Mouse (Mus musculus): ENCODE data around the gene Sorbs1. TPM values are rescaled to one million over a fixed set of nuclear protein-coding genes. Genes with fewer than 3 reads are reported as not detected.
A peak's percentile ranks its signal among the peaks of the same experiment; 100 is the strongest.

The Sorbs1 gene
- total and polyA plus RNA-seq, 2 experiments from 2014 or later = 140 to 153 TPM

DNA sequence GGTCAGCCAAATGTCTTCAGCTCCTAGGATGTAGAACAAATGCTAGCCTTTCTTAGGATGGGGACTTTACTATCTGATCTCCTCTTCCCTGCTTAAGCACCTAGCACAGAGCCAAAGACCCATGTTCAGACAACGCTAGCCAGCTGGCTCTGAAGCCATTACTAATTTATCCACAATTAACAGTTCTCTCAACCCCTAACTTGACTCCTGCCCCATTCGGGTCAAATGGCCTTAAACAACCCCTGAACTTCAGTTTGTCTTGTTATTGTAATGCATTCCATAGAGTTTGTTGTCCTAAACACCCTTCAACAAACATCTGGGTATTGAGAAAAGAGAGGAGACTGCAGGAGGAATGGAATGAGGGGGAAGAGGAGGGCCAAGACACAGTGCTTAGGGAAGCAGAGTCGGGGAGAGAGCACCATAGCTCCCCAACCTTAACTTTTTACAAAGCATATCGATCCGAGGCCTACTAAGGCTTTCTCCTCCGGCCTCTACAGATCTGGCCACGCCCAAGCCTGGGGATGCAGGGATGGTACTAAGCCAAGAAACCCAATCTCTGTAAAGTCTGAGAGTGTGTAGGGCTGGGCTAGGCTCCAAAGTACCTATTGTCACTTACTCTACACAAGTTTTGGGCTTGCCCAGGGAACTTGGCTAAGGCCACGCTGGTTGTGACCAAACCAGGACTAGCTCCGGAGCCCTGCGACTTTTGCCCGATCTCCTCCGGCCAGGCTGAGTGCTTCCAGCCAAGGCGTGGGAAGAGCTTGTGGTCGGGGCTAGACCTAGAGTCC, 238.0 kb downstream of the Sorbs1 start:
- Histone ChIP-seq H3K36me3 (replicated peaks; ENCODE audit: control insufficient read depth, insufficient read depth, low read length) (no peaks in the 10 kb centered on the region), H3K9me3 (replicated peaks; ENCODE audit: control insufficient read depth, low read length) (no peaks in the 10 kb centered on the region), H3K9ac (replicated peaks; ENCODE audit: low read depth, low read length) (no peak overlapping the region), H3K27ac (ENCODE audit: low read depth) (no peak overlapping the region), H3K4me3 (ENCODE audit: low read depth, low read length) (no peak overlapping the region), H3K4me2 (ENCODE audit: low read depth, low read length) (no peak overlapping the region), H3K4me1 (ENCODE audit: control insufficient read depth, insufficient read depth) (peaks cover 8% of the 10 kb centered on the region), H3K27me3 (ENCODE audit: control insufficient read depth, insufficient read depth, low read length) (no peaks in the 10 kb centered on the region)
- WGBS = 87% methylated on average over 14 of the region's 14 CpGs
- TF ChIP-seq CTCF (IDR thresholded peaks at IDR 0.05; ENCODE audit: low read depth) = no peak
- no peak for TF ChIP-seq EP300 (IDR thresholded peaks at IDR 0.05; ENCODE audit: low read depth)
- ATAC-seq (ENCODE audit: insufficient read depth, low read depth) (no peak), DNase-seq (ENCODE audit: low spot score) (no peak)

DNA sequence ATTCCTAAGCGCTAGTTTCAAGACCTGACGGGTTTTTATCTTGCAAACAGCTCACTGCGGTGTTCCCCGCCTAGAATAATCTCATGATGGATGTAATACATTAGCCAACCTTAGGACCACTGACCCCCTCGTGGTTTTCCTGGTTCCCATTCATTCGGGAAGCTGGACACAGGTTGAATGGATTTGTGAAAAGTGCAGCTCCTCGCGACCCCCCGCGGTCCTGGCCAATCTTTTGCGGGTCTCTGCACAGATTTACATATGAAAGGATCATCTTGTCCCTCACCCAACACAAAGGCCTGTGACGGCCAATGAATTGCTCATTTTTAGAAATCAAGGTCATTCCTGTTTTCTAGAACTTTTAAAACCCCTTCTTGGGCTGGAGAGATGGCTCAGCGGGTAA, 240.9 kb downstream of the Sorbs1 start:
- DNase-seq (ENCODE audit: low spot score) (no peak), ATAC-seq (ENCODE audit: insufficient read depth, low read depth) (no peak)
- Histone ChIP-seq H3K4me3 (ENCODE audit: low read depth, low read length) (no peak overlapping the region), H3K4me1 (ENCODE audit: control insufficient read depth, insufficient read depth) (peaks cover 23% of the 10 kb centered on the region), H3K27ac (ENCODE audit: low read depth) (no peak overlapping the region), H3K36me3 (replicated peaks; ENCODE audit: control insufficient read depth, insufficient read depth, low read length) (no peaks in the 10 kb centered on the region), H3K9ac (replicated peaks; ENCODE audit: low read depth, low read length) (no peak overlapping the region), H3K9me3 (replicated peaks; ENCODE audit: control insufficient read depth, low read length) (no peaks in the 10 kb centered on the region), H3K27me3 (ENCODE audit: control insufficient read depth, insufficient read depth, low read length) (no peaks in the 10 kb centered on the region), H3K4me2 (ENCODE audit: low read depth, low read length) (no peak overlapping the region)
- TF ChIP-seq EP300 (IDR thresholded peaks at IDR 0.05; ENCODE audit: low read depth) (no peak), CTCF (IDR thresholded peaks at IDR 0.05; ENCODE audit: low read depth) (no peak)
- 70% methylated on average over 13 of the region's 13 CpGs for WGBS

DNA sequence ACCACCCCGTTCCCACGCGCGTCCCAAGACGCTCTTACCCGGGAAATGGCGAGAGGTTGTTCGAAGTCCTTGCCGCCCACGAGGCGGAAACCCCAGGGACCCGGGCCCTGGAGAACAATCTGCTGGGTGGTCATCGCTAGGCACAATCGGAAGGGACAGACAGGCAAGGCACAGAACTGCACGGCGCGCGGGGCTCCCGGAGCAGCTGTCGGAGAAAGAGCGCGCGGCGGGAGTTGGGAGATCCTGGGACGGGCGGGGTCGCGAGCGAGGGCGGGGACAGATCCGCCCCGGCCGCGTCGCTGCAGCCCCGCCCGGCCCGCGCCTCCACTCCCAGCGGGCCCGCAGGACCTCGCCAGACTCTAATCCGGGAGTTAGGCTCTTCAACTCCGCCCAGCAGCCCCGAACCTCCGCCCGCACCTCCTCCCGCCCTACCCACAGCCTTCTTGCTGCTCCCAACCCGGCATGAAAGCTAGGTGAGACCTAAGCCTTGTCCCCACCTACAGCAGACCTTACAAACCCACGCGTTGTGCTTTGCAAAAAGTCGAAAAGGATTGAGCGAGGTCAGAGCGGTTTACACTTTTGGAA, 242.2 kb downstream of the Sorbs1 start, which contains the start of gene Pdlim1:
TSS of gene Pdlim1 (minus strand) at position 535 of the 585 bp plus-strand sequence.
- Histone ChIP-seq H3K27me3 (ENCODE audit: control insufficient read depth, insufficient read depth, low read length) (no peaks in the 10 kb centered on the region), H3K4me3 (ENCODE audit: low read depth, low read length) (peak within 1 kb of the TSS; percentile 80), H3K27ac (ENCODE audit: low read depth) (peak within 1 kb of the TSS; percentile 92), H3K4me1 (ENCODE audit: control insufficient read depth, insufficient read depth) (peaks cover 28% of the 10 kb centered on the region), H3K9me3 (replicated peaks; ENCODE audit: control insufficient read depth, low read length) (no peaks in the 10 kb centered on the region), H3K36me3 (replicated peaks; ENCODE audit: control insufficient read depth, insufficient read depth, low read length) (no peaks in the 10 kb centered on the region), H3K9ac (replicated peaks; ENCODE audit: low read depth, low read length) (peak within 1 kb of the TSS; percentile 84), H3K4me2 (ENCODE audit: low read depth, low read length) (peak within 1 kb of the TSS; percentile 84)
- ATAC-seq (ENCODE audit: insufficient read depth, low read depth) (peak; percentile 94), DNase-seq (ENCODE audit: low spot score) (peak; percentile 94)
- TF ChIP-seq EP300 (IDR thresholded peaks at IDR 0.05; ENCODE audit: low read depth) = no peak
- no peak for TF ChIP-seq CTCF (IDR thresholded peaks at IDR 0.05; ENCODE audit: low read depth)
- WGBS = under 1% methylated on average over 42 of the region's 54 CpGs

DNA sequence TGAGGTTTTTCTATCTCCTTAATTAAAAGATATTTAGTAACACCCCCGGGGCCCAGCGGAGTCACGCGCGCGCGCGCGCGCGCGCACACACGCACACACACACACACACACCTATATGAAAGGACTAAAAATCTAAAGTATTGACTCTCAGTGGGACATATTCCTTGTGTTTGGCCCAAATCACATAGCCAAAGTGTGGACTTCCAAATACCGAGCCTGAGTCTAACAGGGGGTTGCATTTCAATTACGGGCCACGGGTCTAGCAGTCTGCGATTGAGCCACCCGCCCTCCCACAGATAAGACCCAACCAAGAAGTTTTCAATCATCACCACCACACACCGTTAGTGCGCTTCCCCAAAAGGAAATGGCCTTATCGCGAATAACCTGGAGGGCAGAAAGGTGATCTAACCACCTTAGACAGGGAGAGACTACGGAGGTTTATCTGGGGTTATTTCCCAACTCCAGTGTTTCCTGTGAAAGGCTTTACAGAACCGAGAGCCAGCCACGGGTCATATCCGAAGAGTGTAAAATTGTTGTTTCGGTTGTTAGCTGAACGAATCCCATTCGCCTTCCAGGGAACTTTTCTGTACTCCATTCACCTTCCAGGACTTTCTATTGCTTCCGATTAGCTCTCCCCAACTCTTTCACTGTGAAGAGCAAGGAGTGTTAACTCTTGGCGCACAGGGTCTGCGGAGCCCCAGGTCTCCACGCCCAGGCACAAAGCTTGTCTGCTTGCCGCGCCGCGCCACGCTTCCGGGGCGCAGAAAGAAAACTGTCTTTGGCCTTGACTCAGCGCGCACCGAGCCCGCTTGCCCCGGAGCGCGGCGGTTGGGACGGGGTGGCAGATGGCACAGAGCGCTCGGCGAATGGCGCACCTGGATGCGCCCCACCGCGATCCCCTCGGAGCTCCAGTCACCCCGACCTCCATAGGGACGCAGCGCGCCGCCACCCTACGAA, 242.9 kb downstream of the Sorbs1 start:
- H3K36me3 ChIP-seq (replicated peaks; ENCODE audit: control insufficient read depth, insufficient read depth, low read length) = no peaks in the 10 kb centered on the region
- no peak for TF ChIP-seq CTCF (IDR thresholded peaks at IDR 0.05; ENCODE audit: low read depth)
- TF ChIP-seq EP300 (IDR thresholded peaks at IDR 0.05; ENCODE audit: low read depth) = no peak
- H3K4me1 ChIP-seq (ENCODE audit: control insufficient read depth, insufficient read depth) = peaks cover 28% of the 10 kb centered on the region
- peak overlapping the region; percentile 92 for H3K27ac ChIP-seq (ENCODE audit: low read depth)
- no peaks in the 10 kb centered on the region for H3K27me3 ChIP-seq (ENCODE audit: control insufficient read depth, insufficient read depth, low read length)
- H3K4me2 ChIP-seq (ENCODE audit: low read depth, low read length) = peak overlapping the region; percentile 84
- no peaks in the 10 kb centered on the region for H3K9me3 ChIP-seq (replicated peaks; ENCODE audit: control insufficient read depth, low read length)
- ATAC-seq (ENCODE audit: insufficient read depth, low read depth) (peak; percentile 58), DNase-seq (ENCODE audit: low spot score) (peak; percentile 31)
- peak overlapping the region; percentile 84 for H3K9ac ChIP-seq (replicated peaks; ENCODE audit: low read depth, low read length)
- 4% methylated on average over 63 of the region's 63 CpGs for WGBS
- peak overlapping the region; percentile 80 for H3K4me3 ChIP-seq (ENCODE audit: low read depth, low read length)

GRCm38 (mm10) chr19:40269526-40269925, 244.1 kb downstream of the Sorbs1 start:
- Histone ChIP-seq H3K9ac (replicated peaks; ENCODE audit: low read depth, low read length) (peak overlapping the region; percentile 84), H3K36me3 (replicated peaks; ENCODE audit: control insufficient read depth, insufficient read depth, low read length) (no peaks in the 10 kb centered on the region), H3K27me3 (ENCODE audit: control insufficient read depth, insufficient read depth, low read length) (no peaks in the 10 kb centered on the region), H3K9me3 (replicated peaks; ENCODE audit: control insufficient read depth, low read length) (no peaks in the 10 kb centered on the region), H3K4me1 (ENCODE audit: control insufficient read depth, insufficient read depth) (peaks cover 28% of the 10 kb centered on the region), H3K4me2 (ENCODE audit: low read depth, low read length) (peak overlapping the region; percentile 84), H3K27ac (ENCODE audit: low read depth) (peak overlapping the region; percentile 92), H3K4me3 (ENCODE audit: low read depth, low read length) (peak overlapping the region; percentile 80)
- ATAC-seq (ENCODE audit: insufficient read depth, low read depth) (no peak), DNase-seq (ENCODE audit: low spot score) (peak; percentile 45)
- TF ChIP-seq CTCF (IDR thresholded peaks at IDR 0.05; ENCODE audit: low read depth) (no peak), EP300 (IDR thresholded peaks at IDR 0.05; ENCODE audit: low read depth) (no peak)
- WGBS = 18% methylated on average over 5 of the region's 5 CpGs
